Mouse (Mus musculus) erythroblast, embryonic 14.5 days (primary cell): Measurements from ENCODE around the gene Psenen.

Experiments used
- GATA1 ChIP-seq: IDR thresholded peaks from 2 replicates; pipeline ENCODE4 v1.6.1; 2012; ENCODE audit warnings: low read length, inconsistent platforms, mixed read lengths
- TAL1 ChIP-seq: IDR thresholded peaks from 3 replicates; pipeline ENCODE4 v1.6.1; 2012; ENCODE audit warnings: low read length, inconsistent platforms, mixed read lengths

DNA sequence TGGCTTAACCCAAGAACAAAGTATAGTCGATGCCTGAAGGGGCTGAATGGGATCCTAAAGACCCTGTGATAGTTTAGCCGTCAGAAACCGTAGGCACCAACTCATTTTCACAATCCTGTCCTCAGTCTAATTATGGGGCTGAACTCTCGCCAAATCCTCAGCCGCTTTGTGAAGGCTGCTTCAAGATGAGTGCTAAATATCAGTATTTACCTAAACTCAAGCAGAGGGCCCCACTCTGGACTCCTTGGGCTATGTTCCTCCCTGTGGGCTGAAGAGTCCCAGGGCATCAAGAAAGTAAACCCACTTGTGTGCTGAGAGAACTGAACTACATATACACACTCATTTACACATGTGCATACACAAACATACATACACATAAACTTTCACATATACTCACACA lies 33.4 kb upstream of the Psenen start:
- TF ChIP-seq GATA1, result no peak
- no peak for TF ChIP-seq TAL1
